Mouse (Mus musculus): ENCODE measurements around the gene Serpini1. TPM values are rescaled to one million over a fixed set of nuclear protein-coding genes. Genes with fewer than 3 reads are reported as not detected.

Gene Serpini1
- polyA plus RNA-seq (2014; fragmentation: Illumina TruSeq; extraction: RNeasy Lipid Tissue Mini Kit (QIAGEN cat#74804); ENCODE audit: low replicate concordance) = 3.9 TPM

DNA sequence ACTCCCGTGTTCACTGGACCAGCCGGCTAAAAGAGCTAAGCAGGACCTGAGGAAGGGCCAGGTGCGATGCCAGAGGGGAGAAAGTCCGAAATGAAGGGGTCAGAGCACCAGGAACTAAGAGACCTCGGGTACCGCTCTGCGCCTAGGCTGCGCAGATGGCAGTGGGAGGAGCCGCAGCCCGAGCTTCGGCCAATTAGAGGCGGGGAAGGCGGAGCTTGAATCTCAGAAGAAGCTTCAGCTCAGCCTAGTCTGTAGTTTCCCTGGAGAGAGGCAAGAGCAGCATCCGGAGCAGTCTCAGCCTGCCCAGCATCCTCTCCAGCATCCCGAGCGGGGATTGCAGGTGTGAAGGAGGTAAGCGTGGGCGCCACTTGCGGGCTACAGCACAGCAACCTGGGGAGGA, at the start of gene Serpini1:
Gene Serpini1, plus strand, starts transcription at position 256 of the 400 bp plus-strand sequence.

DNA sequence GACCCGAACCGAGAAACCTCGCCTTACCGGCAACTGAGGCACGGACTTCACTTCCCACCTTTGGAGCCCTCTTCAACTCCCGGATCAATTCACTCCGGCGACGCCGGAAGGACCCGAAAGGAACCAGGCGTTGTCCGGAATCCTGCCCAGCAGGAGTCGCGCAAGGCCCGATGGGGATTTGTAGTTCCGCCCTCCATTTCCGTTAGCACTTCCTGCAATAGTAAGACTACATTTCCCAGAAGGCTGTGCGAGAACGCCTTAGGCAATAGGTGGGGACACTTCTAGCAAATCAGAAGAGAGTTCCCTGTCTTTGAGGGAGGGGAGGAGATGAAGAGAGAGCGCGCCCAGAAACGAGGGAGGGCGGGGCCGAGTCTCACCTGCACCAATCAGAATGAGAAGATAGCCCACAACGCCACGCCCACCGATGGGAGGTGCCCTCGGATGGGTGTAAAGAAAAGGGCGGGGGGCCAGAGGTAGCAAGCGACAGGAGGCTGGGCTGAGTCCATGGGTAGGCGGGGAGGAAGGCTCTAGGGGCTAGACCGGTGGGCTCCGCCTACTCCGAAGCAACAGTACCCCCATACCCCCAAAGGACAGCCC, 554 bp upstream of the Serpini1 start, which contains the start of gene Pdcd10:
Gene Pdcd10, minus strand, starts transcription at position 162 of the 597 bp plus-strand sequence.

Other genes starting within 250 kb of the Serpini1 start
- not detected for gene Wdr49, start 75.4 kb upstream of the Serpini1 start, polyA plus RNA-seq (2014; fragmentation: Illumina TruSeq; extraction: RNeasy Lipid Tissue Mini Kit (QIAGEN cat#74804); ENCODE audit: low replicate concordance)
- gene Pdcd10, start 691 bp upstream of the Serpini1 start, polyA plus RNA-seq (2014; fragmentation: Illumina TruSeq; extraction: RNeasy Lipid Tissue Mini Kit (QIAGEN cat#74804); ENCODE audit: low replicate concordance) = 496 TPM
- gene Gm29133, start 190.7 kb downstream of the Serpini1 start, polyA plus RNA-seq (2014; fragmentation: Illumina TruSeq; extraction: RNeasy Lipid Tissue Mini Kit (QIAGEN cat#74804); ENCODE audit: low replicate concordance) = not detected

All from small intestine, adult 10 weeks (tissue).